Mouse (Mus musculus): ENCODE measurements around the gene Hnrnpl.

- TF ChIP-seq CTCF (conservative IDR thresholded peaks at IDR 0.05 in 1 of 2, IDR thresholded peaks at IDR 0.05 in 1 of 2; ENCODE audit: low read depth in 2 of 2, low read length in 2 of 2) (peak in 1 of 2 experiments; percentile 31; a peak in 2 of 4 replicates), POLR2A (IDR thresholded peaks at IDR 0.05; ENCODE audit: low read depth, low read length) (no peak), MYC (IDR thresholded peaks at IDR 0.05; ENCODE audit: low read depth, low read length) (no peak)
These were observed 4.6 kb downstream of the Hnrnpl start for GRCm38 (mm10) chr7:28812949-28813348.

Measured in CH12.LX (cell line).